Mouse (Mus musculus): ENCODE data around the gene Olfr190. TPM values are rescaled to one million over a fixed set of nuclear protein-coding genes. Genes with fewer than 3 reads are reported as not detected.

Olfr190 gene
- not detected for total RNA-seq (2023)

GRCm38 (mm10) chr16:59077905-59078304, at the start of gene Olfr190:
TSS of gene Olfr190 (minus strand) at chr16:59078005.

GRCm38 (mm10) chr16:59120969-59121368, 43.2 kb upstream of the Olfr190 start, which contains the start of gene Olfr194:
TSS of gene Olfr194 (minus strand) at chr16:59121069.

GRCm38 (mm10) chr16:59111781-59112180, 34.0 kb upstream of the Olfr190 start, which contains the start of gene Olfr193:
TSS of gene Olfr193 (minus strand) at chr16:59111881.

GRCm38 (mm10) chr16:59089722-59090121, 11.9 kb upstream of the Olfr190 start, which contains the start of gene Olfr191:
TSS of gene Olfr191 (minus strand) at chr16:59089822.

GRCm38 (mm10) chr16:59039710-59040109, 38.1 kb downstream of the Olfr190 start, which contains the start of gene Olfr187:
TSS of gene Olfr187 (minus strand) at chr16:59039767.

GRCm38 (mm10) chr16:59030191-59030590, 47.6 kb downstream of the Olfr190 start, which contains the start of gene Olfr186:
TSS of gene Olfr186 (minus strand) at chr16:59030291.

Other genes with a start within 250 kb of the Olfr190 start
- not detected for gene Olfr177, start 203.2 kb downstream of the Olfr190 start, total RNA-seq (2023)
- gene Olfr178, start 185.9 kb downstream of the Olfr190 start, total RNA-seq (2023): not detected
- not detected for gene Olfr181, start 149.2 kb downstream of the Olfr190 start, total RNA-seq (2023)
- not detected for gene Olfr180, start 148.6 kb downstream of the Olfr190 start, total RNA-seq (2023)
- gene Olfr183, start 82.6 kb downstream of the Olfr190 start, total RNA-seq (2023): not detected
- gene Olfr186, start 47.7 kb downstream of the Olfr190 start, total RNA-seq (2023): not detected
- not detected for gene Olfr187, start 38.2 kb downstream of the Olfr190 start, total RNA-seq (2023)
- not detected for gene Olfr191, start 11.8 kb upstream of the Olfr190 start, total RNA-seq (2023)
- gene Olfr193, start 33.9 kb upstream of the Olfr190 start, total RNA-seq (2023): not detected
- gene Olfr194, start 43.1 kb upstream of the Olfr190 start, total RNA-seq (2023): not detected
- gene Olfr195, start 69.0 kb upstream of the Olfr190 start, total RNA-seq (2023): not detected
- gene Olfr196, start 92.4 kb upstream of the Olfr190 start, total RNA-seq (2023): not detected
- not detected for gene Olfr198, start 125.5 kb upstream of the Olfr190 start, total RNA-seq (2023)
- gene Olfr199, start 141.8 kb upstream of the Olfr190 start, total RNA-seq (2023): not detected
- not detected for gene Olfr201, start 194.6 kb upstream of the Olfr190 start, total RNA-seq (2023)
- gene Olfr202, start 208.8 kb upstream of the Olfr190 start, total RNA-seq (2023): not detected
- gene Olfr203, start 220.9 kb upstream of the Olfr190 start, total RNA-seq (2023): not detected
- gene Olfr204, start 240.2 kb upstream of the Olfr190 start, total RNA-seq (2023): not detected

Measured in T-cell, adult 66 days (primary cell).